Mouse (Mus musculus) layer of hippocampus, adult 2 months (tissue): ENCODE measurements at regions not wholly inside any gene's neighbourhood (a gene's known extent, or its start where the extent isn't known, plus 50 kb on each side); places are given as distances from the start of the nearest gene placed in this dataset.

Experiments used
- DNase-seq, 2 experiments: peaks; one replicate each; pipeline ENCODE4 v3.0.0; 2022; ENCODE audit warnings: low spot score in 2 of 2
- H3K27ac ChIP-seq: fragments of 200-600 bp; 2 replicates; pipeline ENCODE4 v1.8.1; 2022
- H3K4me3 ChIP-seq: fragments of 200-600 bp; 2 replicates; pipeline ENCODE4 v1.8.1; 2022; ENCODE audit warnings: mild to moderate bottlenecking
- CTCF ChIP-seq: fragments of 200-600 bp; conservative IDR thresholded peaks from 2 replicates; pipeline ENCODE4 v1.8.1; 2022; ENCODE audit warnings: antibody characterized with exemption, mild to moderate bottlenecking, moderate library complexity

DNA sequence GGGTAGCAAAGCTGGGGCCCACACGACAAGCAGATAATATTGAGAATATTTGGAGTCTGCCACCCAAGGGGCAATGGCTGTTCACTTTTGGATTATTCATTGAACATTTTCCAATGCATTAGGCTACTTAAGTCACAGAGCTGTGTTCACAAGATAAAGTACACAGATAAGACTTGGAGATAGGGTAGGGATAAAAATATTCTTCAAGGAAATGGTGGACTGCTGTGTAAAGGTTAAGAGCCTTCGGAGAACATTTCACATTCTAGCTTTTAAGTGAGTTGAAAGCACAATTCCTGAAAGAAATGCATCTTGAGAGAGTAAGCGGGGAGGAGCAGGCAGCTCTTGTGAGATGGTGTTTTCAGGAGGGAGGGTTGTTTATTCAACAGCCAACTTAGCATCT, 92.3 kb upstream of the Mbip start:
- DNase-seq = no peak
- H3K4me3 ChIP-seq = no peak overlapping the region
- H3K27ac ChIP-seq = no peak overlapping the region
- TF ChIP-seq CTCF = no peak

DNA sequence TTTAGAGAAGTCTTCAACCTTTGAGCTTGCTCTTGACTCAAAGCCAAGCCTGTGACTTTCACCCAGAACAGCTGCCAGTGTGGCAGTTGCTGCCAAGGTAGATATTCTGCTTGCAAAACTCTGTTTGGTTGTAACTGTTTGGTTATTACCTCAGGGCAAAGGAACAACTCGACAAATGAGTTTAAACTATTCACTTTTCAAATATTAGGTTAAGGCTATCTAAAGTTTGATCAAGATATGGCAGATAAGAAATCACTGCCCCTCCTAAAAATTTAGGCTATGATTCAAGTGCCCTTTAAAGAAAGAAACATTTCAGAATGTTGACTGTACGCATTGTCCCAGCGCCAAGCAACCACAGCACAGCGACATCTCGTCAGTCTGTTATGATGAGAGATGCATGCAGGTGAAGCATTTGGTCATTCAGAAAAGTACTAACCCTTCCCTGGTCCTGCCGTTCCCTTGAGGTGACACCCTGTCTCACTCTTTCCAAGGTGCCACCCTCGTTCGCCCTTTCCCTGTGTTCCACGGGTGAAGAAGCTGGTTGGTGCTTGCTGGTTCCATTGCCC, 81.1 kb upstream of the Mbip start:
- no peak for DNase-seq
- H3K27ac ChIP-seq = no peak overlapping the region
- TF ChIP-seq CTCF = no peak
- H3K4me3 ChIP-seq = no peak overlapping the region

DNA sequence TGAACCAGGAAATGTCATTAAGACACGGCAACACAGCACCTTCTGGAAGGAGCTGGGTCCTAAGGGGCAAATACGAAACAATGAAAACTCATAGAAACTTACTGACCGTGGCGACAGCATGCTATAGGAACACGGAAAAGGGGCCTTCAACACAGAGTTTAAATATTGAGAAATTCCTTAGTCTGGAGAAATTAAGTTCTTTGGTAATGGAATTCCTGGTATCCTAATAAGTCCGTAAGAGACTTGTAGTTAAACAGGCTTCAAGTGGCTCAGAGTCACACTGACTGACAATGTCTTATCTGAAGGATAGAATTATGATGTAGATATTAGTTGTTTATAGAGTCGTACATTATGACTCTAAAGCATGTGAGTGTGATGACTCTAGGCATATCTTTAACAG, 70.4 kb upstream of the Mbip start:
- DNase-seq = no peak
- TF ChIP-seq CTCF = no peak
- no peak overlapping the region for H3K4me3 ChIP-seq

DNA sequence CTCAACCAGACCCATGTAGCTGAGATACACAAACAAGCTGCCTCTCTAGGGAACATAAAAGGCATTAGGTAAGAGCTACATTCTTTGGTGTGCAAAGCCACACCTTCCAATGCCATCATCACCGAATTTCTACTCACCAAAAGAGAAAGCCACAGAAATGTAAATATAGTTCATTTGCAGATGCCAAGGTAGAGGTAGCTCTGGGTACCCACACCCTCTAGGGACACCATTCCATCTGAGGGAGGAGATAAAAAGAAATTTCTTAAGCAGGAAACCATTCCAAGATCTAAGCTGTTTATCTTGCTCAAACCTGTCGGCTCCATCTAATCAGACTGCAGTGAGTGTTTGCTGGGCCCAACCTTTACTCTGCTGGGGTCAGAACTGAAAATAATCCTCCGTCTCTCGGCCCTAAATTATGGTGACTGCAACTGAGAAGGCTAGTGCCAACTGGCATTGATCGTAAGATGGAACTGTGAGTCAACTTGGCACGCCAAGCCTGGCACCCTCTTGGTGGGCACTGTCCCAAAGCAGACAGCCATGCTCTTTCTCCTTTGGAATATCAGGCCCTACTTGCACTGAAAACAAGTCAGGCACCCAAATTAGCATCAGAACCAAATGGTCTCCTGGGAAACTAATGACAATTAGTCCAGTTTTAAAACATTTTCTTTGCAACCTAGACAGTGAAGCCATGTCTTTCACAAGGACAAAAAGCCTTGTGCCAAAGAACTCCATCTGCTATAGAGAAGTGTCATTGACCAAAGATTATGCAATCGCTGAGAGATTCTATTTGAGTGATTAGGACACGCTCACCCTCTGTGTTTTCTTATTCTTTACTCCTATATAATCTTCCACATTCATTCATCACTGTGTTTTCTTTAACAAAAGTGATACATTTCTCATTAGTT, 69.4 kb upstream of the Mbip start:
- TF ChIP-seq CTCF = no peak
- peak; percentile 64 to 68 for DNase-seq
- no peak overlapping the region for H3K27ac ChIP-seq
- H3K4me3 ChIP-seq = no peak overlapping the region

More for the DNA sequence above, 70.4 kb upstream of the Mbip start:
- H3K27ac ChIP-seq = no peak overlapping the region

DNA sequence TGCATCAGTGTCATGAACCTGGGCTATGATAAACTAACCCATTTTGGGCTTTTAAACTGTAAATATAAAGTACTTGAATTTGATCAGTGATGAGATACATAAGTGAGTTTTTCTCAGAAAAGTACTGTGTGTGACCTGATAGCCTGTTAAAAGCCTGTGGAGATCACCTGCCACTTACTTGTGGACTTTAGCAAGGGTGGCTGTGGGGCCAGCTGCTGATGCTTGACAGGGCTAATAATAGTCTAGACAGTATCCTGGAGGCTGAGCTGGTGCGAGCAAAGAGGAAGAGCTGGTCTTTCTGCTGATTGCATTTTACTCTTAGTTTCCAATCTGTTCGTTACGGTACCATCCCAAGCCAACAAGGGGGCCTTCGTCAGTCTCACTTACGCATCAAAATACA, 60.0 kb upstream of the Mbip start:
- Histone ChIP-seq H3K27ac (no peak overlapping the region), H3K4me3 (no peak overlapping the region)
- DNase-seq = no peak
- no peak for TF ChIP-seq CTCF

DNA sequence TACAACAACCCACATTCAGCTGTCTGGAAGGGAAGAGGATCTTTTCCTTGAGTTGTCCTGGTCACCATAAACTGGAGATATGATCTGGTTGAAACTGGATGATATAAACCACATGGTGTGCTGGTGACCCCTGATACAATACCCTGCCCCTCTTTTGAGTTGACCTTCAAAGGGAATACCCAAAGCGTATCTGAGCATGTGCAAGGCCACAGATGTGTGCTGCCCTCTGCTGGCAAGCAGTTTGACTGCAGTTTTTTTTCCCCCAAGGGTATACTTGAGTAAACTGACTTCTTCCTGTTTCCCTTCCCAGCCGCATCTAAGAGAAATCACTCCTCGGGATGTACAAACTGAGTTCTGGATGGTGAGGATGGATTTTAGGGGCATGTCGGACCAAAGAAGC, 59.1 kb upstream of the Mbip start:
- no peak overlapping the region for H3K27ac ChIP-seq
- no peak overlapping the region for H3K4me3 ChIP-seq
- peak; percentile 93 for TF ChIP-seq CTCF
- DNase-seq = peak in 1 of 2 experiments; percentile 49

DNA sequence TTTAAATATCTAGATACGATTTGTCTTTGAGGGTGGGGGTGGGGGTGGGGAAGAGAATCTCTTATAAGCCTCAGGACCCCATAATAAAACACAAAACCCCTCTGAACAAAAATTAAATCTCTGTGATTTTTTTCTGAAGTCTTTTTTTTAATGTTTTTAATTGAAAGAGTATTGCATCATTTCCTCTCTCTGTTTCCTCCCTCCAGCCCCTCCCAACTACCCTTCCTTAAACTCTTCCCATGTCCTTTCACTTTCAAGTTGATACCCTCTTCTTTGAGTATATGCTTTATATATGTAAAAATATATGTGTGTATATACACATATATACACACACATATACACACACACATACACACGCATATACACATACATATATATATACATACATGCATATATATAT, 58.6 kb upstream of the Mbip start:
- no peak overlapping the region for H3K4me3 ChIP-seq
- no peak for DNase-seq
- H3K27ac ChIP-seq = no peak overlapping the region
- TF ChIP-seq CTCF = no peak

DNA sequence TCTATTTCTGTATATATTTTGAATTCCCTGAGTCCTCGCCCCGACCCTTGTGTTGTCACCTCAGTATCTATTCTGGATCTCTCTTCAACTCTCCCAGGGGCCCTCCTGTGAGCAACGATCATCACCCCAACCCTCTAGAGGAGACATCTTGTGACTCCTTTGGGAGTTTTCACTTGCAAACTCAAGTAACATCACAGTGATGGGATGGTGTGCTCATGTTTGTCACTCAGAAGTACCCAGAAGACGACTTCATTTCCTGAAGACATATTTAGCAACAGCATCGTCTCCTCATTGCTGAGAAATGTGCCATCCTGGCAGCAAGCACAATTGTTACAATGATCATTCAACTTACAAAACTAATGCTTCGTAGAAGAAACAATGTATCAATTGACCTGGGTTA, 57.9 kb upstream of the Mbip start:
- H3K27ac ChIP-seq = no peak overlapping the region
- no peak overlapping the region for H3K4me3 ChIP-seq
- no peak for DNase-seq
- TF ChIP-seq CTCF = no peak

DNA sequence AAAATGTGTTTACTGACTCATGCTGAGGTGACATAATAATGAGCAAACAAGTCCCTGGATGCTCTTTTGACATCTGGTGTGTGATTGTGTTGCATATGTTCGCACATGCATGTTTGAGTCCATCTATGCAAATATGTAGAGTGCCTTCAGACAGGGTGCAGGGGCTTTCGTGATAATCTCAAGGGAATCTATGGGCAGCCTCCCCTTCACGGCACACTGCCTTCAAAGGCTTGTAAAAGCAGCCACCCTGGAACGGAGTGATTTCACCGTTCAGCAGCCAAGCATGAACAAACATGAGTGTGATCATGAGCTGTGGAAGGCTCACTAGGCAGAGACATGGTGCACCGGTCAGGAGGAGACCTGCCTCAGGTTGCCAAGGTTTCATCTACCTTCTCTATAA, 57.1 kb upstream of the Mbip start:
- H3K27ac ChIP-seq = no peak overlapping the region
- TF ChIP-seq CTCF = no peak
- no peak for DNase-seq

DNA sequence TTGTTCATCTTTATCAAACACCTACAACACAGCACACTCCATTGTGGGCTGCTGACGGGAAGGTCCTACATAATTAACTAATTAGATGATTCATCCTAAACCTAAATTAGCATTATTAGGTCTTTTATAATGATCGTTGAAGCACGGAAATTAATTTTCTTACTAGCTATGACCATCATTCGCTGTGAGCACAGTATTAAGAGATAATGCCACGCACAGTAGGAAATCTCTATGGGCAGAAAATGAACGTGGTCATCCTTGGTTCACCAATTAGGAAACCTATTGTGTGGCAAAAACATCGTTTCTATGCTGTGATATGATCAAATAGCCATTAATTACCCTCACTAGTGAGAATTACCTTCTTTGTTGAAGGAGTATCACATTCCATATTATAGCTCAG, 56.4 kb upstream of the Mbip start:
- Histone ChIP-seq H3K27ac (no peak overlapping the region), H3K4me3 (no peak overlapping the region)
- no peak for DNase-seq
- TF ChIP-seq CTCF = no peak

More for the DNA sequence above, 57.1 kb upstream of the Mbip start:
- no peak overlapping the region for H3K4me3 ChIP-seq
